Mouse (Mus musculus) kidney, postnatal 10 days (tissue): ENCODE measurements at regions not wholly inside any gene's neighbourhood (a gene's known extent, or its start where the extent isn't known, plus 50 kb on each side); places are given as distances from the start of the nearest gene placed in this dataset.
A peak's percentile ranks its signal among the peaks of the same experiment; 100 is the strongest.

Source experiments
- DNase-seq: peaks from one replicate; pipeline ENCODE4 v3.0.0; 2021; ENCODE audit warnings: mixed read lengths

DNA sequence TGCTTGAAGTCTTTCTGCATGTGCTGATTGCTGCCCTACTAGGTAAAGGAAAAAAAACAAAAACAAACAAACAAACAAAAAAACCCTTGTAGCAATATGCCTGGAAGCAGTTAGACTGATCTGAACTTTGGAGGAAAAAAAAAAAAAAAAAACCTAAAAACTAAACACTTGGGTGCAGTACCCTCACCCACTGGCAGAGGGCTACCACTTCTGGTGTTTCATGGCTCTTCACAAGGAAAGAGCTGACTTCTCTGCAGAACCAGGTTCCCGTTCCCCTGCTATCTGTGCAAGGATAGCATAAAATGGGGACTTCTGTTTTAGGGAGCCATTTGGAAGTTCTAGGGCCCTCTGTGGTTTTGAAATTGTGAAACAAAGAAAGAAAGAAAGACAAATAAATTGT lies 52.2 kb upstream of the Otud4 start:
- peak; percentile 88 for DNase-seq

DNA sequence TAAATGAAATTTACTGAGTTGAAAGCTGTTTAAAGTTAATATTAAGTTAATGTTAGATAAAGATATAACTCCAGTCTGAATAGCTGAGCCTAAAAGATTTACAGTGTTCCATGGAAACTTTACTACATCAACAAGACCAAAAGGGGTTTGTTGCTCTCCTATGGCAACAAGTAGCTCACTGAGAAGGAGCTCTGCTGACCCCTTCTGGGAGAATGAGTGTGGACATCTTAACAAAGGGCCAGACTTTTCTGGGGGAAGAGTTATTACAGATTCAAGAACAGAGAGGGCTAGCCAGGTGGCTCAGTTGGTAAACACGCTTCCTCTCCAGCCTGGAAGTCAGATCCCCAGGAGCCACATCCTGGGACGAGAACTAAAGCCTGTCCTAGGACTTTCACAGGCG lies 54.5 kb upstream of the Otud4 start:
- DNase-seq: peak; percentile 83

DNA sequence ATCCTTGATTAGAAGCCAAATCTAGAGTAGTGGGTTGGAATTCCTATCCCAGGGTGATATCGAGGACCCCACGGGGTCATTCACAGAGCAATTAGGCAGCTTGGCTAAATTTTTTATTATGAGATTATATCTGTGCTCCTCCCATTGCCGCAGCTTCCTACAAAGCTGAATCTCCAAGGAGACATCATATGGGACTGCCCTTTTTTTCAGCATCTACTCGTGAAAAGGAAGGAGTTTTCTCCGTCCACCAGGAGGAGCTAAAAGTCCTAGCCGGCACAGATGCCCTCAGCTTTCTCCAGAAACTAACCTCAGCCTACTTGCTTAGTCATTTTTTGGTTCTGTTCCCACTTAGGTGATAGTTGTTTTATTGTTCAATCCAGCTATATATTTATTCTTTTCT lies 56.1 kb upstream of the Otud4 start:
- DNase-seq: peak; percentile 56

DNA sequence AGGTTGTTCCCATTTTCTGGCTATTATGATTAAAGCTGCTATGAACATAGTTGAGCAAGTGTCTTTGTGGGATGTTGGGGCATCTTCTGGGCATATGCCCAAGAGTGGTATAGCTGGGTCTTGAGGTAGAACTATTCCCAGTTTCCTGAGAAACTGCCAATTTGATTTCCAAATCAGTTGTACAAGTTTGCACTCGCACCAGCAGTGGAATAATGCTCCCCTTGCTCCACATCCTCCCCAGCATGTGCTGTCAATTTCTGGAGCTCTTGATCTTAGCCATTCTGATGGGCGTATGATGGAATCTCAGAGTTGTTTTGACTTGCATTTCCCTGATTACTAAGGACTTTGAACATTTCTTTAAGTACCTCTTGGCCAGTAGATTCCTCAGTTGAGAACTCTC lies 57.2 kb upstream of the Otud4 start:
- no peak for DNase-seq

- peak; percentile 18 for DNase-seq
Observed at GRCm38 (mm10) chr8:79576086-79576485, 63.3 kb upstream of the Otud4 start.

DNA sequence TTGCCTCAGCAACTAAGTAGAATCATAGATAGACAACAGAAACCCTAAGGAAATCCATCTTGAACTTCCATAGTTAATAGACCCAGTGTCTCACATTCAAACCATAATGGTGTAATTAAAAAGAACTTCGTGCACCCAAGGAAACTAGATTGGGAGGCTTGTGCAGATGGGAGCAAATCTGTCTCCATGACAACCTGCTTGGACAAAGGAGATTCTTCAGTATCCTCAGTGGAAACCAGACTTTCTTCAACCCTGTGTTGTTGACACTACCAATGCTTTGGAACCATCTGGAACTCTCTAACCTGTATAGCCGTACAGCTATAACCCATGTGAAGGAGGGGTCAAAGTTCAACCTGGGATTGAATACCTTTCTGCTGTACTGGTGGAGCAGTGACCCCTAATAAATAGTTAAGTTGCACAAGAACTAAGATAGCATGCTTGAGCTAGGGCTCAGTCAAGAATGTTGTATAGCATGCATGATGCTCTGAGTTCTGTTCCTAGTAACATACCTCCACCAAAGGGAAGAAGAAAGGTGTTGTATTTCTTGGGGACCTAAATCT lies 64.2 kb upstream of the Otud4 start:
- no peak for DNase-seq

DNA sequence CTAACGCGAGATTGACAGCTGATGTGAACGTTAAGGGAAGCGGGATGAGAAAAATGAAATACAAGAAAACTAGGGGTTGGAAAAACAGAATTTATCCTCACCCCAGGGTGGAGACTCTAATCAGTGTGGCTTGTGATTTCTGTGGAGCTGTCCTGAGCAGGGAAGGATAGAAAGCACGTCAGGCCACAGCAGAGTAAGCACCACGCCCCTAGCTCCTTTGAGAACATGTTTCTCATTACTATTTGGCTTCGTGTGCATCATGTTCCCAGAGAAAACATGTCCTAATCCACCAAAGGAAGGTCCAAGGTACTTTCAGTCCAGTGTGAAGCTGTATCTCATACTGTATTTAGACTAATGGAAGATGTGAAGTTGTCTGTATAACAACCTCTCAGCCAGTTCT lies 65.9 kb upstream of the Otud4 start:
- DNase-seq: no peak

DNA sequence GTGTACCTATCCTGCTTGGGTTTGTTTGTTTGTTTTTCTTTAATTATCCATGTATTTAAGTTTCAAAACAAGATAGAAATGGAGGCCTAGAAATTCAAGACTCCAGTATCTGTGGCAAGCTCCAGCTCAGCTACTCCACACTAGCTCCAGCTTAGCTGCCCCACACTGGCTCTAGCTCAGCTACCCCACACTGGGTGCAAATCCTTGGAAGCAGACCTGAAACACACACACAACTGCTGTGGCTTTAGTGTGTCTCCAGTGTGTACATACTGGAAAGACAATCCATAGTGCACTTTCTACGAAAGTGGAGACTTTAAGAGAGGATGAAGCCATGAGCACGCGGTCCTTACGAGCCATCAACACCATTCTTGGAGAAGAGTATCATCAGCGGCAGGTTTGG lies 66.9 kb upstream of the Otud4 start:
- no peak for DNase-seq

DNA sequence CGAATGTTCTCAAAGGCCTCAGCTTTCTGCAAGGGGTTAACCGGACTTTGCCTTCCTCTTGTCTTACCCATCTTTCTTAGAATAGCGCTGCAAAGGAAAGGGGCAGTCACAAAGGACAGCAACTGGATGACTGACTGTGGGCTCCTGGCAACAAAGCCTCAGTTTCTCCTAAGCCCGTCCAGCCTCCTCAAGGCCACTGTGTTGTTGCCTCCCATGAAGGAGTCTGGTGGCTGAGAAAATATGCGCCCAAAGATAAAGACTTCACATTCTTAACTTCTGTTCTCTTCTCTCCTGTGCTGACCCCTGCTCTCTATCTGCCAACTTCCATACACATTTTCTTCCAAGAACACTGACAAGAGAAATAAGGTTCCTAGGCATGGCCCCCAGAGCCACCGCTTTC lies 76.3 kb upstream of the Otud4 start:
- DNase-seq: no peak

- peak; percentile 29 for DNase-seq
Observed at GRCm38 (mm10) chr8:79562669-79563068, 76.7 kb upstream of the Otud4 start.

DNA sequence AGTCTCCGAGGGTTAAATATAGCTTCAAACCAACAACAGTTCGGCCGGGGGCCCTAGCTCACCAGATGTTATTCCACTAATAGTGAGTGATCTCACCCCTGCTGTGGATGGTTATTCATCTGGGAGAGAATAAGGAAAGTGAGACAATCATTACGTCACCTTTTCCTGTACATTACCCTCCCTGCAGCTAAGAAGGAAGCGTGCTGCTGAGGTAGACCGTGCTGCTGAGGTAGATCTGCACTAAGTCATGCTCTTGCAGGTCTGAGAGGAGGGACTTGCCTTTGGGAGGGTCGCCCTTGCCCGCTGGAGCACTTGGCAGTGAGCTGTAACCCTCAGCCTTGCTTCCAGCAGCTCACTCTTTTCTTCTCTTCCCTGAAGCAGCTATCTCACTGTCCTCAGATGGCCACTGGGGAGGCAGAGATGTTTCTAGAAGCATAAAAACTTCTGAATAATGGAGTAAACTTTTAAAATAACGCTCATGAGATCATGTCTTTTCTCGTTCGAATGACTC lies 77.3 kb upstream of the Otud4 start:
- peak; percentile 11 for DNase-seq

DNA sequence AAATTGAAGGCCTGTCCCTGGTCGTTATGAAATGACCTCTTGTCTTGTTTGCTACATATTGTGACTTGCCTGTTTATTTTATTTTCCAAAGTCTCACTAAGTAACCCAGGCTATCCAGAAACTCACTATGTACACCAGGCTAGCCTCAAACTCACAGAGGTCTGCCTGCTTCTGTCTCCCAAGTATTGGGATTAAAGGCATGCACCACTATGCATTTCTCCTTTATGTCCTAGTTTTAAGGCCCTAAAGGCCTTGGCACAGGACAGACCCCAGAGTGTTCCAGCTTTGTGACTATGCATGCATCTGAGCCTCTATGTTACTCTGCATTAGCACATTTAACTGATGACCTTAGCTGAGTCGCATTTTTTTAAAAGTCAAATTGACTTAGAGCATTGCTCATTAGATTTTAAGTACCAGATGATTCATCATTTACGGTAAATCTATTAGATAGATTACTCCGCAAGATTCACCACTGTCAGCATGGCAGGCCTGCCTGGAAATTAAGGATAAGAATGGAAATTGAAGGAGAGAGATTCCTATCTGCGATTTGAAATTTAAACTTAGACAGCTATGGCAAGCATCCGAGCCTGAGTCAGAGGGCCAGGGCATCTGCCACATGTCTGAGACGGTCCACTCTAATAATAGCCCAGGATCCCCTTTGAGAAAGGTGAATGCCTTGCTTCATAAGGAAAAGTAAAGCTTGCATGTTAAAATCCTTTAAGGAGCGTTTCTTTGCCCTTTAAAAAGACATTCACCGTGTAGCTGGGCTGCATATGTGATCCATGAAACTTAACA lies 78.0 kb upstream of the Otud4 start:
- no peak for DNase-seq

GRCm38 (mm10) chr8:79559516-79559915 lies 79.9 kb upstream of the Otud4 start:
- DNase-seq: no peak

- DNase-seq: no peak
Observed at GRCm38 (mm10) chr8:79554311-79554710, 85.1 kb upstream of the Otud4 start.

- no peak for DNase-seq
Observed at GRCm38 (mm10) chr8:79550151-79550550, 89.3 kb upstream of the Otud4 start.

- no peak for DNase-seq
Observed at GRCm38 (mm10) chr8:79548156-79548555, 91.3 kb upstream of the Otud4 start.

DNA sequence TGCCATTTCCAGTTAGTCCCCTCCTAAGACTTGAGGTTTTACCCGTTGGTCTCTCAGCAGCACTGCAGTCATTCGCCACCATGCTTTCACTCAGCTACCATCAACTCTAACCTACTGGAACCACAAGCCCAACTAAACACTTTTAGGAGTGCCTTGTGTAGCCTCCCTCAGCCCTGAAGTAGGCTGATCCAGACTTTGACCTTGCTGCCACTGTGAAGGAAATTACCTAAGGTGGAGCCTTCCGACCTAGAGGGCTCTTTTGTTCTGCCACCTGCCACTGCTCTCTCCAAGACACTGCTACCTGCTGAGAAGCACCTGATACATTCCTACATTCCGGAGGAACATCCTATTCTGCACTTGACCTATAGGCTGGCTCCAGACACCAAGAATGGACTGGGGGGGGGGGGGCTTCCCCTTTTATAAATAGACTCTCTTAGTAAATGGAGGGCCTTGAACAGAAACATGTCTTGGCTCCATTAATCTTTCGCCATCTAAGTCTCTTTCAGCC lies 93.5 kb upstream of the Otud4 start:
- DNase-seq: no peak

GRCm38 (mm10) chr8:79542461-79542860 lies 97.0 kb upstream of the Otud4 start:
- no peak for DNase-seq

DNA sequence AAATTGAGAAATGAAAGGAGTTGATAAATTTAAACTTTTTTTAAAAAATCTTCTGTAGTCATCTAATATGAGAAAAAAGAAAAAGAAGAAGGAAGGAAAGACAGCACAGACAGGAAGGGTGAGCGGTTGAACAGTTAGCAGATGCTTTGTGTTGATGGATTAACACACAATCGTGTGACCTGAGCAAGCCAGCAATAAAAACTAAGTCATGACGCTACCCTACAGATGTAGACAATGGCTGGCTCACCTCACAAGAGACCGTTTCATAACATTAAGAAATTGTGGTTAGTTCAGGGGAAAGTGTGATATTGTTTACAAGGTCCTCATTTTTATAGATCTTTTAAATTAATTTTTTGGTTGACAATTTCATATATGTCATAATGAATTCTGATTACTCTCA lies 99.4 kb upstream of the Otud4 start:
- no peak for DNase-seq

GRCm38 (mm10) chr8:79534271-79534889 lies 105.0 kb upstream of the Otud4 start:
- peak; percentile 30 for DNase-seq

GRCm38 (mm10) chr8:79529556-79529955 lies 109.9 kb upstream of the Otud4 start:
- DNase-seq: peak; percentile 15

DNA sequence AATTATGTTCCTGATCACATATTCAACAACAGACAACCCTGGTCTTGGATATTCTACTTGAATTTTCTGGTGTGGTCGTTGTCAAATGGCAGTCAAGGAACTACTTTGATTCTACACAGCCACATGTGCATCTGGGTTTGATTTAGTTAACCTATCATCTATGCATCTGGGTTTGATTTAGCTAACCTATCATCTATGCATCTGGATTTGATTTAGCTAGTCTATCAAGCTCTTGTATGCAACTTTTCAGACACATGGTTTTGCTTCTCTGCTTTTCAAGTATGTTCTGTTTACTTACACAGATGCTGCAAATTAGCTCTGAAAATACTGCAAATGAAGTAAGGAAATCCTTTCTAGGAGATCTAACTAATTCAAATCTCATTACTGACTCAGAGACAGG lies 117.4 kb upstream of the Otud4 start:
- no peak for DNase-seq

DNA sequence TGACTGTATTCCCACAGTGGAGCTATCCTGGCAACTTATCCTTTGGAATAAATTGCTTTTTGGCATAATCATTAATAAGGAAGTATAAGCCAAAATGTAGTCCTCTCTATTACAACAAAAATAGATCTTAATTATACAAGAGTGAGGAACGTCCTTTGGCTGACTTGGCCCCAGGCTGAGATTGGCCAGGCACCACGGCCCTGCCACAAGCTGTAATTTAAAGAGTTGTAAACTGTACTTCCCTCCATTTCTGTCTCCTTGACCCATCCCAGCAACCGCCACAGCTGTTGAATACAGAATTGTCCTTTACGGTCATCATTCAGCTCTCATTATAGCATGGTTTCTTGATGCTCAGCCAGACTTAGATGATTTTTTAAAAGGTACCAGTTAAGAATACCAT lies 119.6 kb upstream of the Smad1 start:
- peak; percentile 58 for DNase-seq

DNA sequence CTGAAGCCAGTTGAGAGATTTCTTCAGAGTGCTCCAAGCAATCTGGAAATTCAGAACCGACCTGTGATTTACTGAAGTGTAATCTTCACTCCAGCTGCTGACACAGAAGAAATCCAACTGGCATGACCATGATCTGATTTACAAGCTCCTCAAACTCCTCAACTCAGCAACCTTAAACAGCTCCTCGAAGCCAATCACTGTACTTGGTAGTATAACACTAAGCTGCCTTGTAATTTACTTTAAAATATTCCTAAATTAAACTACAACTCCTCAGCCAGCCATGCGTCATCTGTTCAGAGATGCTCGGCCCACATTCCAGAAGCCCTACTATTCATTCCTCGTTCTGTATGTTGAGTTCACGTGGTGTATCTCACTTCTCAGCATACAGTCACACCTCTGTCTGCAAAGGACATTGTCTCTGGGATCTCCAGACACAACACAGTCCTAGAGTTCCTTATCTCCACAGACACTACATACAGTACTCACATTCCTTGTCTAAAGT lies 116.0 kb upstream of the Smad1 start:
- no peak for DNase-seq
